Mouse (Mus musculus) heart, embryonic 10.5 days (tissue): Measurements from ENCODE around the gene Notch1. TPM values are rescaled to one million over a fixed set of nuclear protein-coding genes. Genes with fewer than 3 reads are reported as not detected.
A peak's percentile ranks its signal among the peaks of the same experiment; 100 is the strongest.

Source experiments
- DNase-seq: peaks from one replicate; pipeline ENCODE4 v3.0.0-alpha.2; 2017; ENCODE audit warnings: low spot score
- H3K27ac ChIP-seq: fragments of 300-500 bp; sonication (generic); 2 replicates; pipeline ENCODE4 v1.5.1; 2016; ENCODE audit warnings: mild to moderate bottlenecking
- H3K27me3 ChIP-seq: fragments of 300-500 bp; sonication (generic); 2 replicates; pipeline ENCODE4 v1.6.1; 2016; ENCODE audit warnings: mild to moderate bottlenecking; ENCODE audit not compliant: poor library complexity, insufficient read depth, severe bottlenecking
- H3K36me3 ChIP-seq: fragments of 300-500 bp; sonication (generic); 2 replicates; pipeline ENCODE4 v1.6.1; 2016; ENCODE audit warnings: mild to moderate bottlenecking, moderate library complexity
- H3K4me1 ChIP-seq: fragments of 300-500 bp; sonication (generic); 2 replicates; pipeline ENCODE4 v1.6.1; 2016; ENCODE audit warnings: mild to moderate bottlenecking
- H3K4me3 ChIP-seq: fragments of 300-500 bp; sonication (generic); 2 replicates; pipeline ENCODE4 v1.5.1; 2016; ENCODE audit warnings: mild to moderate bottlenecking, moderate library complexity
- H3K9me3 ChIP-seq: fragments of 300-500 bp; sonication (generic); 2 replicates; pipeline ENCODE4 v1.6.1; 2016; ENCODE audit warnings: mild to moderate bottlenecking, moderate library complexity
- WGBS: fragments of 180-500 bp; shearing (Covaris S2); methylation state at CpG from one replicate; pipeline ENCODE4 v1.1.7; 2016; 5-methylcytosine and 5-hydroxymethylcytosine counted together
- polyA plus RNA-seq: library from polyadenylated mRNA; unstranded; fragments of >200 nt; fragmentation: Nextera tagmentation; extraction: Ambion mirVana; gene quantifications from 2 replicates; pipeline ENCODE4 v1.2.1, GENCODE M21; 2016

Notch1 gene
- polyA plus RNA-seq, 1 experiment from 2014 or later = 13.2 TPM

- no peaks in the 10 kb centered on the region for H3K9me3 ChIP-seq
- H3K27ac ChIP-seq = peak overlapping the region; percentile 81
- WGBS = 35% methylated on average over 7 of the region's 7 CpGs
- peaks cover under 1% of the 10 kb centered on the region; the same call in 1 of the 2 replicates for H3K27me3 ChIP-seq
- H3K4me1 ChIP-seq = peaks cover 80% of the 10 kb centered on the region
- H3K36me3 ChIP-seq = no peaks in the 10 kb centered on the region
- peak overlapping the region; percentile 22 for H3K4me3 ChIP-seq
- no peak for DNase-seq
Observed at GRCm38 (mm10) chr2:26494396-26494795, 22.1 kb downstream of the Notch1 start.

DNA sequence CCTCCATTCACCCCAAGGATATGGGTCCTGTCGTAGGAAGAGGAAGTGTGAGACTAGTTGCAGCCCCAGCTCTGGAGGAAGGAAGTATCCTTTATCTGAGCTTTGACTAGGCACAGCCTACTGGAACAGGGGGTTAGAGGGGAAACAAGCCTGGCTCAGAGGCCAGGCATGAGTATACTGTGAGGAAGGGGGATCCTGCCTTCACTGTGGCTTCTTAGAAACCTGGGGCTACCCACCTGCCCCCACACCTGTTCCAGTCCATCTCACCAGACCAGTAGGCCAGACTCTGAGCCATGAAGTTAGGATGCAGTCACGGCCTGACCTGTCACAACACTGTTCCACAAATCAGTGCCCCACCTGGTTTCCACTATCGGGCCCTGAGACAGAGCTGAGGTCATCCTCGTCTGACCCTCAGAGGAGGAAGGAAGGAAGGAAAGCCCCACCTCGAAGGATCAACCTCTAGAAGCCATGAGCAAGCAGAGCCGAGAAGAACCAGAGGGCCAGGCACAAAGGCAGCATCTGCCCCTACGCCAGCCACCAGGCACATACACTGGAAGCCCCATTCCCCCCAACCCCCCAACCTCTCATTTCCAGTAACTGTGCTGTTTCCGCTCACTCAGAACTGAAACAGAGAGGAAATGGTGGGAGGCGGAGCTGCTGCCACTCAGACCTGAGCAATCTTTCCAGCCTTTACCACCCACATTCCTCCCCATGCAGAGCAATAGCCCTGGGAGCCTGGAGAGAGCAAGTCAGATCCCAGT, 23.3 kb downstream of the Notch1 start:
- peaks cover 92% of the 10 kb centered on the region for H3K4me1 ChIP-seq
- H3K36me3 ChIP-seq = no peaks in the 10 kb centered on the region
- peaks cover under 1% of the 10 kb centered on the region; the same call in 1 of the 2 replicates for H3K27me3 ChIP-seq
- H3K9me3 ChIP-seq = no peaks in the 10 kb centered on the region
- WGBS = 32% methylated on average over 9 of the region's 9 CpGs
- H3K27ac ChIP-seq = peak overlapping the region; percentile 81
- no peak for DNase-seq
- peak overlapping the region; percentile 9; the same call in 1 of the 2 replicates for H3K4me3 ChIP-seq

DNA sequence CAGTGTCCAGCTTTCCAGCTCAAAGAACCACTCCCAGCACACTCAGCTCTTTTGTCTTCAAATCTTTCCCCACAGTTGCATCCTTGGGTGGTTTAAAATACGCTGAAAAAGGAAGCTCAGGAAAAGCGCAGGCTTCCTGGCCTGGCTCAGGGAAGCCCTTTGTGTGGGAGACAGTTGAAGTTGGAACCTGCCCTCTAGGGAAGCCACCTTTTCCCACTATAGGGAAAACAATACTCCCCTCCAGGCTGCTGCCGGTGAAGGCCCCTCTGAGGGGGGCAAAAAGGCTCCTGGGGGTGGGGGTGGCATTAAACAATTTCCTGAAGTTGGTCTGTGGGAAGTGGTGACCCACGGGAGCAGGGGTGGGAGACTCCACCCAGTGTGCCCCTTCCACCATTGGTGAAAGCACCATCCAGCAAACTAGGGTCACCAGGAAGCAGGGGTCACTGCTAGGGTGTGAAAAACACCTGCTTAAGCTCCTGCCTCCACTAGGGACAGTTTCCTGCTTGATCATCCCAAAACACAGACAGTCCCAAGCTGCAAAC, 25.6 kb downstream of the Notch1 start:
- peaks cover 99% of the 10 kb centered on the region for H3K4me1 ChIP-seq
- H3K4me3 ChIP-seq = no peak overlapping the region
- peaks cover 8% of the 10 kb centered on the region for H3K27me3 ChIP-seq
- peak overlapping the region; percentile 63 for H3K27ac ChIP-seq
- H3K9me3 ChIP-seq = no peaks in the 10 kb centered on the region
- 50% methylated on average over 4 of the region's 4 CpGs for WGBS
- no peak for DNase-seq
- no peaks in the 10 kb centered on the region; the same call in 1 of the 2 replicates for H3K36me3 ChIP-seq

GRCm38 (mm10) chr2:26488535-26489135, 27.8 kb downstream of the Notch1 start:
- Histone ChIP-seq H3K9me3 (no peaks in the 10 kb centered on the region), H3K4me3 (no peak overlapping the region), H3K4me1 (peaks cover 91% of the 10 kb centered on the region), H3K36me3 (peaks cover 13% of the 10 kb centered on the region; the same call in 1 of the 2 replicates), H3K27me3 (peaks cover 8% of the 10 kb centered on the region), H3K27ac (peak overlapping the region; percentile 59; the same call in 1 of the 2 replicates)
- no peak for DNase-seq
- 51% methylated on average over 9 of the region's 9 CpGs for WGBS

- peak overlapping the region; percentile 67 for H3K27ac ChIP-seq
- H3K27me3 ChIP-seq = peaks cover 8% of the 10 kb centered on the region; the same call in 1 of the 2 replicates
- peak overlapping the region; percentile 12 for H3K4me3 ChIP-seq
- peaks cover 15% of the 10 kb centered on the region; the same call in 1 of the 2 replicates for H3K36me3 ChIP-seq
- WGBS = 45% methylated on average over 18 of the region's 18 CpGs
- peaks cover 91% of the 10 kb centered on the region for H3K4me1 ChIP-seq
- no peak for DNase-seq
- H3K9me3 ChIP-seq = no peaks in the 10 kb centered on the region
Observed at GRCm38 (mm10) chr2:26487322-26488021, 29.0 kb downstream of the Notch1 start.

DNA sequence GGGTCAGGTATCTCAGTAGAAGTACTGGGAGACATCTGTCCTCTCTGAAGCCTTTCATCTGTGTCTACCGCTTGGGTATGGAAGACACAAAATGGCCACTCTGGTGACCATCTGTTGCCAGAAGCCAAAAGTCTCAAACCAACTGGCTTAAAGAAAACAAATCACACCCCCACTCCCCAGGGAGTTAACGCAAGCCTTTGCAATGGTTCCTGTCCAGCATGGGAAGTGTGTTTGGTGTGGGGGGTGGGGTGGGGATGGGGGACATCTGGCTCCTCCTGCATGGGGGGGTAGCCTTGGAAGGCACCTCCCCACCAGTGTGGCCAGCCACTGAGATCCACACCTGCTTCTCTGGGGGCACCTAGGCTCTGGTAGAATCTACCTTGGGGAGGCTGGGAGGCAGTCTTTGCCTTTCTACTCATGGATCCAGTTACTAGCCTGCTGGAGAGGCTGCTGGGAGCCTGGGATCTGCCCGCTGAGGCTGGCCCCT, 29.6 kb downstream of the Notch1 start:
- H3K36me3 ChIP-seq = peaks cover 21% of the 10 kb centered on the region; the same call in 1 of the 2 replicates
- H3K4me1 ChIP-seq = peaks cover 91% of the 10 kb centered on the region
- H3K27me3 ChIP-seq = peaks cover 8% of the 10 kb centered on the region; the same call in 1 of the 2 replicates
- 32% methylated on average over 3 of the region's 3 CpGs for WGBS
- DNase-seq = no peak
- no peak overlapping the region; the same call in 1 of the 2 replicates for H3K4me3 ChIP-seq
- H3K9me3 ChIP-seq = no peaks in the 10 kb centered on the region
- peak overlapping the region; percentile 67; the same call in 1 of the 2 replicates for H3K27ac ChIP-seq

- Histone ChIP-seq H3K27ac (peak overlapping the region; percentile 67; the same call in 1 of the 2 replicates), H3K27me3 (peaks cover 8% of the 10 kb centered on the region; the same call in 1 of the 2 replicates), H3K4me1 (peaks cover 85% of the 10 kb centered on the region), H3K4me3 (no peak overlapping the region), H3K36me3 (peaks cover 26% of the 10 kb centered on the region; the same call in 1 of the 2 replicates), H3K9me3 (no peaks in the 10 kb centered on the region)
- no peak for DNase-seq
- 23% methylated on average over 5 of the region's 5 CpGs for WGBS
Observed at GRCm38 (mm10) chr2:26486264-26486810, 30.1 kb downstream of the Notch1 start.

GRCm38 (mm10) chr2:26485710-26486109, 30.8 kb downstream of the Notch1 start:
- DNase-seq = no peak
- Histone ChIP-seq H3K9me3 (no peaks in the 10 kb centered on the region), H3K27me3 (peaks cover 8% of the 10 kb centered on the region; the same call in 1 of the 2 replicates), H3K27ac (peak overlapping the region; percentile 67; the same call in 1 of the 2 replicates), H3K36me3 (peaks cover 32% of the 10 kb centered on the region), H3K4me3 (no peak overlapping the region), H3K4me1 (peaks cover 79% of the 10 kb centered on the region)
- 57% methylated on average over 7 of the region's 7 CpGs for WGBS

DNA sequence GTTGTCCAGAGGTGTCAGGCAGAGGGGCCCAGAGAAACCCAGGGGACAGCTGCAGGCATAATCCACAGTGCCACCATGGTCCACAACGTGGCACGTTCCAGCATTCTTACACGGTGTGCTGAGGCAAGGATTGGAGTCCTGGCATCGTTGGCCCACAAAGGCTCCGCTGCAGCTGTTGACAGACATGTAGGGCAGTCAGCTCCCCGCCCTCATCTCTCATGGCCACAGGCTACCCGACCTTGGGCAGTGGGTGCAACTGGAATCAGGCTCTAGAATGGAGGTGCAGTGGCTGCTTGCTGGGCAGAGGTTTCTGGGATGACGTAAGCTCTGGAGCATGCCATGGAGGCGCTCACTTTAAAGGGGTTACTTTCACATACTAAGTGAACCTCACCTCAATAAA, 31.2 kb downstream of the Notch1 start:
- H3K36me3 ChIP-seq = peaks cover 35% of the 10 kb centered on the region
- DNase-seq = no peak
- H3K9me3 ChIP-seq = no peaks in the 10 kb centered on the region
- H3K4me1 ChIP-seq = peaks cover 75% of the 10 kb centered on the region
- no peak overlapping the region for H3K4me3 ChIP-seq
- peak overlapping the region; percentile 17; the same call in 1 of the 2 replicates for H3K27ac ChIP-seq
- H3K27me3 ChIP-seq = peaks cover 8% of the 10 kb centered on the region; the same call in 1 of the 2 replicates
- 80% methylated on average over 9 of the region's 9 CpGs for WGBS

DNA sequence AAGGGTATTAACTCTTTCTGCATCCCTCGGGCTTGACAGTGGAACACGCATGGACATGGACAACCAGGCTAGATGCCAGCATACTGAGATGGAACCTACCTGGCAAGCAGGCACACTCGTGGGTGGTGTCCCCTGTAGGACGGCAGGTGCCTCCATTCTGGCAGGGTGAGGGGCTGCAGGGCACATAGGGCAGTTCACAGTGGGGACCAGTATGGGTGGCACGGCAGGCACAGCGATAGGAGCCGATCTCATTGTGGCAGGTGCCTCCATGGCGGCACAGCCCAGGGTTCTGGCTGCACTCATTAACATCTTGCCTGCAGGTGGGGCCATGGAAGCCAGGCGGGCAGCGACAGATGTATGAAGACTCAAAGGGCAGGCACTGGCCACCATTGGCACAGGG, 32.3 kb downstream of the Notch1 start:
- DNase-seq = no peak
- H3K27ac ChIP-seq = no peak overlapping the region
- H3K36me3 ChIP-seq = peaks cover 45% of the 10 kb centered on the region
- no peak overlapping the region for H3K4me3 ChIP-seq
- WGBS = 86% methylated on average over 10 of the region's 10 CpGs
- H3K27me3 ChIP-seq = peaks cover 8% of the 10 kb centered on the region; the same call in 1 of the 2 replicates
- no peaks in the 10 kb centered on the region for H3K9me3 ChIP-seq
- peaks cover 67% of the 10 kb centered on the region for H3K4me1 ChIP-seq

- H3K9me3 ChIP-seq = no peaks in the 10 kb centered on the region
- peak overlapping the region; percentile 17; the same call in 1 of the 2 replicates for H3K27ac ChIP-seq
- peaks cover 53% of the 10 kb centered on the region for H3K36me3 ChIP-seq
- no peak overlapping the region for H3K4me3 ChIP-seq
- peaks cover 8% of the 10 kb centered on the region; the same call in 1 of the 2 replicates for H3K27me3 ChIP-seq
- peaks cover 64% of the 10 kb centered on the region for H3K4me1 ChIP-seq
- DNase-seq = no peak
- 45% methylated on average over 13 of the region's 13 CpGs for WGBS
Observed at GRCm38 (mm10) chr2:26483230-26483869, 33.1 kb downstream of the Notch1 start.
